Mouse (Mus musculus) olfactory bulb, adult 2 months (tissue): Measurements from ENCODE around the gene Rad52. TPM values are rescaled to one million over a fixed set of nuclear protein-coding genes. Genes with fewer than 3 reads are reported as not detected.

ENCODE experiments used
- H3K27ac ChIP-seq: fragments of 200-500 bp; 2 replicates; pipeline ENCODE4 v1.5.1; 2012; ENCODE audit warnings: low read depth, low read length; ENCODE audit not compliant: insufficient read depth
- H3K4me1 ChIP-seq: fragments of 200-500 bp; 2 replicates; pipeline ENCODE4 v1.6.1; 2012; ENCODE audit warnings: low read length; ENCODE audit not compliant: control insufficient read depth, insufficient read depth
- H3K4me3 ChIP-seq: fragments of 200-500 bp; 2 replicates; pipeline ENCODE4 v1.5.1; 2012; ENCODE audit warnings: mild to moderate bottlenecking, low read depth, low read length, moderate library complexity; ENCODE audit not compliant: insufficient read depth
- CTCF ChIP-seq: fragments of 200-500 bp; IDR thresholded peaks from 2 replicates; pipeline ENCODE4 v1.5.1; 2012; ENCODE audit warnings: low read depth, mild to moderate bottlenecking, low read length, moderate library complexity; ENCODE audit not compliant: insufficient read depth
- POLR2A ChIP-seq: fragments of 200-500 bp; IDR thresholded peaks from 2 replicates; pipeline ENCODE4 v1.6.1; 2012; ENCODE audit warnings: mild to moderate bottlenecking, low read depth, low read length, moderate library complexity; ENCODE audit not compliant: insufficient read depth
- WGBS: fragments of 180-500 bp; shearing (Covaris S2); methylation state at CpG from one replicate; pipeline ENCODE4 v1.1.7; 2018; 5-methylcytosine and 5-hydroxymethylcytosine counted together
- polyA plus RNA-seq: library from polyadenylated mRNA; stranded (reverse); fragments of >200 nt; gene quantifications from 2 replicates; pipeline ENCODE4 v1.2.4, GENCODE M21; 2012; ENCODE audit warnings: low replicate concordance; ENCODE audit not compliant: missing spikeins, insufficient read depth, insufficient read length

The Rad52 gene
- polyA plus RNA-seq, 1 experiment, result not detected

- WGBS, result 8% methylated on average over 15 of the region's 15 CpGs
- TF ChIP-seq CTCF (no peak), POLR2A (no peak)
Measured at GRCm38 (mm10) chr6:119903081-119903789, 737 bp downstream of the Rad52 start.

GRCm38 (mm10) chr6:119905461-119905860, 3.0 kb downstream of the Rad52 start:
- TF ChIP-seq CTCF (no peak), POLR2A (no peak)
- H3K4me3 ChIP-seq, result no peak overlapping the region
- H3K27ac ChIP-seq, result no peak overlapping the region
- H3K4me1 ChIP-seq, result peaks cover 2% of the 10 kb centered on the region
- 54% methylated on average over 5 of the region's 5 CpGs for WGBS

More at GRCm38 (mm10) chr6:119903081-119903789, 737 bp downstream of the Rad52 start:
- Histone ChIP-seq H3K27ac (peak overlapping the region; percentile 84; the same call in 1 of the 2 replicates), H3K4me3 (peak overlapping the region; percentile 95), H3K4me1 (peaks cover 2% of the 10 kb centered on the region)

- Histone ChIP-seq H3K4me3 (no peak overlapping the region), H3K27ac (no peak overlapping the region), H3K4me1 (no peaks in the 10 kb centered on the region)
- 78% methylated on average over 5 of the region's 5 CpGs for WGBS
- TF ChIP-seq POLR2A, result no peak
- no peak for TF ChIP-seq CTCF
Measured at GRCm38 (mm10) chr6:119912046-119912445, 9.5 kb downstream of the Rad52 start.

GRCm38 (mm10) chr6:119915710-119916109, 13.2 kb downstream of the Rad52 start:
- WGBS, result 92% methylated on average over 5 of the region's 5 CpGs
- TF ChIP-seq POLR2A (no peak), CTCF (no peak)
- Histone ChIP-seq H3K4me3 (no peak overlapping the region), H3K27ac (no peak overlapping the region), H3K4me1 (no peaks in the 10 kb centered on the region)

- Histone ChIP-seq H3K27ac (no peak overlapping the region), H3K4me3 (no peak overlapping the region), H3K4me1 (no peaks in the 10 kb centered on the region)
- 84% methylated on average over 16 of the region's 16 CpGs for WGBS
- TF ChIP-seq POLR2A (no peak), CTCF (no peak)
Measured at GRCm38 (mm10) chr6:119918561-119919181, 16.2 kb downstream of the Rad52 start.

GRCm38 (mm10) chr6:119922136-119922535, 19.6 kb downstream of the Rad52 start:
- no peak for TF ChIP-seq CTCF
- TF ChIP-seq POLR2A, result no peak
- Histone ChIP-seq H3K4me1 (no peaks in the 10 kb centered on the region), H3K27ac (no peak overlapping the region), H3K4me3 (no peak overlapping the region)
- 81% methylated on average over 3 of the region's 3 CpGs for WGBS

GRCm38 (mm10) chr6:119922544-119922943, 20.0 kb downstream of the Rad52 start:
- TF ChIP-seq CTCF, result no peak
- Histone ChIP-seq H3K27ac (no peak overlapping the region), H3K4me1 (no peaks in the 10 kb centered on the region), H3K4me3 (no peak overlapping the region)
- 89% methylated on average over 4 of the region's 4 CpGs for WGBS

GRCm38 (mm10) chr6:119924235-119925005, 21.9 kb downstream of the Rad52 start:
- TF ChIP-seq CTCF, result no peak
- no peak for TF ChIP-seq POLR2A
- Histone ChIP-seq H3K4me1 (no peaks in the 10 kb centered on the region), H3K4me3 (no peak overlapping the region), H3K27ac (no peak overlapping the region)
- 21% methylated on average over 4 of the region's 4 CpGs for WGBS

Other genes starting within 250 kb of the Rad52 start
- not detected in 2 replicates for gene Erc1, start 54.5 kb upstream of the Rad52 start, polyA plus RNA-seq
- gene Wnk1, start 136.0 kb downstream of the Rad52 start, polyA plus RNA-seq, result 357 and 481 TPM in 2 replicates
- gene Ninj2, start 190.7 kb downstream of the Rad52 start, polyA plus RNA-seq, result not detected in 2 replicates